Mouse (Mus musculus): ENCODE data around the gene Inafm2.

DNA sequence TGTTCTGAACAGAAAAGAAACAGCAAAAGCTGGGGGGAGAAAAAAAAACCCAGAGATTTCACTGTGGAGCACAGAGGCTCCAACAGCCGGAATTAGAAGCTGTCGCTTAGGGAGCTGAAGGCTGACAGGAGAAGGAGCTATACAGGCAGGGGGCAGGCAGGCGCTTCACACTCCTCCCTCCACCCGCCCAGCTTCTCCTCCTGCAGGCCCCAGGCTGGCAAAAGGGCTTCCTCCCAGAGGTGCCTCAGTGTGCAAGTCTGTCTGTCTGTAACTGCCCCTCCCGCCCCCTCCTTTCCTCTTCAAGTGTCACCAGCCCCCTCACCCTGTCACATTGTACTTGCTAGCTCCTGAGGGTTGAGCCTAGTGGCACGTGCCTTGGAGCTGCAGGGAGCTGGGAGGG, 39.1 kb upstream of the Inafm2 start:
- no peak for TF ChIP-seq CTCF (IDR thresholded peaks at IDR 0.05; ENCODE audit: control insufficient read depth, insufficient read depth, low read length)
- no peak for TF ChIP-seq POLR2A (IDR thresholded peaks at IDR 0.05; ENCODE audit: borderline replicate concordance, control insufficient read depth, low read depth, low read length)
